Comparison of ENCODE assay signal across 15 mouse cellular contexts in the genomic region with DNA sequence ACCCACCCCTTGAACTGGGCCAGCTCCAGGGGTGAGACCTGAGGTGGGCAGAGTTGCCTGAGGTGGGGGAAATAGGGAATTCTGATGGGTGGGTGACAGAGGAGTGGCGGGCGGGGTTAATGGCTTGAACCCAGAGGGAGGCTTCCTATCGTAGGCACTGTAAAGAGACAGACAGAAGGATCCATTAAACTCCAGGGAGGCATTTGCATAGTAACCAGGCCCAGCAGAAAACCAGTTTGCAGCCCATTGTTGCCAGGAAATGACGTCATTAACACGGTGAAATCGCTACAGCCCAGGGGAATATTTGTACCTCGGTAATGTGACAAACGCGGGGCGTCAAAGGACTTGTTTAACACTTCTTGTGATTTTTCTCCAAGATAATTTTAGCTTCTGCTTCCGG. TPM values are rescaled to one million over a fixed set of nuclear protein-coding genes. Genes with fewer than 3 reads are reported as not detected.
DNase-seq lines count a peak whose midpoint lies in the region; ATAC-seq and TF ChIP-seq lines count a peak whose summit lies in the region.
"Had no signal": no experiment of that assay in that cellular context is flagged by ENCODE, and none has a peak within 500 bp of the region (broad histone marks: within the 10 kb centered on the region; RNA-seq: fewer than 3 reads in every experiment).

No protein-coding gene starts in this region.

- intact Hi-C loops in gastrocnemius, adult 2 months (cut with DNase I): no loop called here

- no peaks in the 10 kb centered on the region for H3K4me1 ChIP-seq in hindbrain, embryonic 14.5 days (replicated peaks; ENCODE audit: control insufficient read depth, insufficient read depth, low read length)
- no peaks in the 10 kb centered on the region for H3K4me1 ChIP-seq in hindbrain, embryonic 11.5 days (replicated peaks; ENCODE audit: control insufficient read depth, insufficient read depth, low read length)
- peaks cover 19 to 32% of the 10 kb centered on the region in 2 experiments for H3K4me1 ChIP-seq in ES-E14 (ENCODE audit: control insufficient read depth in 2 of 2, insufficient read depth in 2 of 2, low read length in 2 of 2, poor library complexity in 1 of 2)

- no peaks in the 10 kb centered on the region for H3K27me3 ChIP-seq in hindbrain, embryonic 14.5 days (ENCODE audit: control insufficient read depth, insufficient read depth, low read length)
- H3K27me3 ChIP-seq in hindbrain, embryonic 11.5 days (ENCODE audit: control insufficient read depth, insufficient read depth, low read length): no peaks in the 10 kb centered on the region
- H3K27me3 ChIP-seq: limb, embryonic 12.5 days; midbrain, embryonic 13.5 days had no signal

- 46% methylated on average over 11 of the region's 11 CpGs for WGBS in hindbrain, embryonic 14.5 days
- 57% methylated on average over 11 of the region's 11 CpGs for WGBS in hindbrain, embryonic 11.5 days

- no peaks in the 10 kb centered on the region for H3K36me3 ChIP-seq in hindbrain, embryonic 14.5 days (replicated peaks; ENCODE audit: control insufficient read depth, insufficient read depth)
- no peaks in the 10 kb centered on the region for H3K36me3 ChIP-seq in hindbrain, embryonic 11.5 days (ENCODE audit: control insufficient read depth, insufficient read depth, low read length)
- H3K36me3 ChIP-seq in ES-E14 (ENCODE audit: control insufficient read depth, insufficient read depth, low read length, poor library complexity, severe bottlenecking): peaks cover 33% of the 10 kb centered on the region
- H3K36me3 ChIP-seq: midbrain, embryonic 13.5 days had no signal

- no peak overlapping the region for H3K27ac ChIP-seq in hindbrain, embryonic 14.5 days
- no peak overlapping the region for H3K27ac ChIP-seq in hindbrain, embryonic 11.5 days (ENCODE audit: low read depth, low read length)
- H3K27ac ChIP-seq in ES-E14 (ENCODE audit: insufficient read depth, low read depth, low read length, poor library complexity, severe bottlenecking): peak overlapping the region; percentile 97
- no peak overlapping the region for H3K27ac ChIP-seq in gastrocnemius, adult 2 months
- H3K27ac ChIP-seq: embryonic facial prominence, embryonic 10.5 days; heart, embryonic 10.5 days; midbrain, embryonic 13.5 days had no signal

- no peak for TF ChIP-seq CTCF in gastrocnemius, adult 2 months (IDR thresholded peaks at IDR 0.05)

- no peak overlapping the region for H3K4me3 ChIP-seq in hindbrain, embryonic 14.5 days (replicated peaks; ENCODE audit: low read length)
- H3K4me3 ChIP-seq in hindbrain, embryonic 11.5 days (ENCODE audit: low read depth, low read length): no peak overlapping the region
- H3K4me3 ChIP-seq in ES-E14 (ENCODE audit: insufficient read depth in 1 of 2, low read depth in 1 of 2, low read length in 2 of 2, poor library complexity in 1 of 2, severe bottlenecking in 1 of 2): peak overlapping the region; percentile 61 to 69
- H3K4me3 ChIP-seq in gastrocnemius, adult 2 months: no peak overlapping the region
- H3K4me3 ChIP-seq: embryonic facial prominence, embryonic 10.5 days; heart, embryonic 10.5 days; limb, embryonic 12.5 days; midbrain, embryonic 13.5 days had no signal

- in situ Hi-C loops in ES-E14 (cut with MboI; ENCODE audit: low sequenced_read_pairs in 2 of 2, unreplicated experiment in 2 of 2): loop anchor here in 1 of 2 experiments (25.0 kb wide), 1 partner anchor 701 kb away; a partner anchor contains a TSS

- H3K9me3 ChIP-seq in hindbrain, embryonic 14.5 days (ENCODE audit: control insufficient read depth, low read length): no peaks in the 10 kb centered on the region
- no peaks in the 10 kb centered on the region for H3K9me3 ChIP-seq in hindbrain, embryonic 11.5 days (ENCODE audit: control insufficient read depth, low read length)
- no peaks in the 10 kb centered on the region for H3K9me3 ChIP-seq in ES-E14 (ENCODE audit: control insufficient read depth, insufficient read depth, low read depth, low read length)
- H3K9me3 ChIP-seq: embryonic facial prominence, embryonic 10.5 days; heart, embryonic 10.5 days; limb, embryonic 12.5 days; midbrain, embryonic 13.5 days had no signal

- no peak for DNase-seq in hindbrain, embryonic 14.5 days (ENCODE audit: low spot score)
- no peak for DNase-seq in hindbrain, embryonic 11.5 days (ENCODE audit: low spot score)
- DNase-seq in CD4-positive helper T cell, adult 2 months (ENCODE audit: low read depth, low spot score): peak; percentile 28
- no peak for DNase-seq in ES-E14 (ENCODE audit: low read depth, low spot score)
- peak; percentile 33 for DNase-seq in naive thymus-derived CD4-positive, alpha-beta T cell, adult 2 months (ENCODE audit: low read depth)
- no peak for DNase-seq in gastrocnemius, adult 2 months
- DNase-seq in cerebellum, postnatal 14 days: no peak
- DNase-seq: cerebellum, adult 18-20 months; kidney, postnatal 25 days; lung, postnatal 4 days had no signal

- H3K4me2 ChIP-seq in hindbrain, embryonic 14.5 days (replicated peaks): no peak overlapping the region
- no peak overlapping the region for H3K4me2 ChIP-seq in hindbrain, embryonic 11.5 days (replicated peaks; ENCODE audit: low read depth, low read length)
- H3K4me2 ChIP-seq: limb, embryonic 12.5 days; midbrain, embryonic 13.5 days had no signal

- 0 out of 2 replicates have a peak, but pooled peaks have one; percentile 17 for ATAC-seq in hindbrain, embryonic 14.5 days (ENCODE audit: low FRiP score)
- ATAC-seq in hindbrain, embryonic 11.5 days (ENCODE audit: low FRiP score): no peak
- ATAC-seq: activated CD4-positive, CD25-positive, alpha-beta regulatory T cell, adult 4 months had no signal

- no peak overlapping the region for H3K9ac ChIP-seq in hindbrain, embryonic 14.5 days
- no peak overlapping the region for H3K9ac ChIP-seq in hindbrain, embryonic 11.5 days (ENCODE audit: low read depth, low read length)
- H3K9ac ChIP-seq in ES-E14 (ENCODE audit: insufficient read depth, low read depth, low read length, poor library complexity, severe bottlenecking): peak overlapping the region; percentile 50
- H3K9ac ChIP-seq: limb, embryonic 12.5 days; midbrain, embryonic 13.5 days had no signal

TF ChIP-seq in ES-E14, 5 proteins besides CTCF, POLR2A, EP300 and RAD21:
- TF ChIP-seq ZNF384 (IDR thresholded peaks at IDR 0.05; ENCODE audit: low read depth, low read length): no peak
- TF ChIP-seq MAFK (IDR thresholded peaks at IDR 0.05; ENCODE audit: insufficient read depth, low read depth, low read length): no peak
- TF ChIP-seq ZC3H11A (IDR thresholded peaks at IDR 0.05; ENCODE audit: borderline replicate concordance, low read depth, low read length): no peak

RNA-seq across cellular contexts. Expression of a gene that starts 27.8 kb away (rescaled TPM):
- polyA plus RNA-seq in hindbrain, embryonic 14.5 days (2014; fragmentation: Nextera tagmentation; extraction: Ambion mirVana): 21.3 and 27.0 TPM in 2 replicates
- polyA plus RNA-seq in hindbrain, embryonic 11.5 days (2014; fragmentation: Nextera tagmentation; extraction: Ambion mirVana): 12.8 and 17.5 TPM in 2 replicates
- total RNA-seq in ES-E14 (2012; rRNA removed): 136 and 147 TPM in 2 replicates
- 1 to 10 TPM; 7.1 to 7.5 TPM for total RNA-seq in gastrocnemius, adult 2 months (2021)

Comparison
In these comparisons a context has a peak if more than half of its experiments do, and no peak if none do; other contexts are left out.
1. DNase-seq: peak in CD4-positive helper T cell, adult 2 months (single experiment) and naive thymus-derived CD4-positive, alpha-beta T cell, adult 2 months (single experiment); none in hindbrain, embryonic 14.5 days (single experiment), hindbrain, embryonic 11.5 days (single experiment), ES-E14 (single experiment), gastrocnemius, adult 2 months (single experiment) and cerebellum, postnatal 14 days (0 of 2).
2. H3K4me3 ChIP-seq: peak in ES-E14 (2 of 2); none in hindbrain, embryonic 14.5 days (single experiment), hindbrain, embryonic 11.5 days (single experiment) and gastrocnemius, adult 2 months (single experiment).
3. RNA of a gene that starts 27.8 kb away (total RNA-seq): 136 to 147 TPM in ES-E14; 7.1 to 7.5 TPM in gastrocnemius, adult 2 months; every median in the first group is over 10 times any median in the second.